Mouse (Mus musculus): Measurements from ENCODE around the gene Reg3a.
"Not testable (repeated sequence)": the region's sequence is repeated elsewhere in the genome, so short reads cannot be mapped to it uniquely, and the experiment has no call there.

Reg3a gene

GRCm38 (mm10) chr6:78380409-78380808 is at the start of gene Reg3a:
Gene Reg3a (plus strand): TSS chr6:78380709.
- no peak for DNase-seq (ENCODE audit: extremely low spot score, low read depth, low spot score)

- DNase-seq (ENCODE audit: extremely low spot score, low read depth, low spot score), result no peak
Observed at GRCm38 (mm10) chr6:78331919-78332569, 48.5 kb upstream of the Reg3a start.

GRCm38 (mm10) chr6:78340296-78340695 is 40.2 kb upstream of the Reg3a start:
- DNase-seq (ENCODE audit: extremely low spot score, low read depth, low spot score), result no peak

GRCm38 (mm10) chr6:78341689-78342088 is 38.8 kb upstream of the Reg3a start:
- no peak for DNase-seq (ENCODE audit: extremely low spot score, low read depth, low spot score)

- DNase-seq (ENCODE audit: extremely low spot score, low read depth, low spot score), result no peak
Observed at GRCm38 (mm10) chr6:78361971-78362563, 18.4 kb upstream of the Reg3a start.

GRCm38 (mm10) chr6:78370357-78370756 is 10.2 kb upstream of the Reg3a start, which contains the start of gene Reg3b:
Gene Reg3b (plus strand): TSS chr6:78370657.
- DNase-seq (ENCODE audit: extremely low spot score, low read depth, low spot score), result no peak

- no peak for DNase-seq (ENCODE audit: extremely low spot score, low read depth, low spot score)
Observed at GRCm38 (mm10) chr6:78378765-78379164, 1.7 kb upstream of the Reg3a start, which contains the start of gene Reg3d. Gene Reg3d (minus strand): TSS chr6:78378865.

GRCm38 (mm10) chr6:78385609-78386008 is 5.1 kb downstream of the Reg3a start:
- no peak for DNase-seq (ENCODE audit: extremely low spot score, low read depth, low spot score)

GRCm38 (mm10) chr6:78395323-78395722 is 14.8 kb downstream of the Reg3a start, which contains the start of gene Reg2:
Gene Reg2 (plus strand): TSS chr6:78395623.
- DNase-seq (ENCODE audit: extremely low spot score, low read depth, low spot score), result not testable (repeated sequence)

- DNase-seq (ENCODE audit: extremely low spot score, low read depth, low spot score), result not testable (repeated sequence)
Observed at GRCm38 (mm10) chr6:78422411-78422810, 41.9 kb downstream of the Reg3a start, which contains the start of gene Reg1. Gene Reg1 (plus strand): TSS chr6:78422711.

GRCm38 (mm10) chr6:78425497-78425896 is 45.0 kb downstream of the Reg3a start:
- no peak for DNase-seq (ENCODE audit: extremely low spot score, low read depth, low spot score)
